Mouse (Mus musculus): Measurements from ENCODE around the gene Ap5z1.

Ap5z1 gene

DNA sequence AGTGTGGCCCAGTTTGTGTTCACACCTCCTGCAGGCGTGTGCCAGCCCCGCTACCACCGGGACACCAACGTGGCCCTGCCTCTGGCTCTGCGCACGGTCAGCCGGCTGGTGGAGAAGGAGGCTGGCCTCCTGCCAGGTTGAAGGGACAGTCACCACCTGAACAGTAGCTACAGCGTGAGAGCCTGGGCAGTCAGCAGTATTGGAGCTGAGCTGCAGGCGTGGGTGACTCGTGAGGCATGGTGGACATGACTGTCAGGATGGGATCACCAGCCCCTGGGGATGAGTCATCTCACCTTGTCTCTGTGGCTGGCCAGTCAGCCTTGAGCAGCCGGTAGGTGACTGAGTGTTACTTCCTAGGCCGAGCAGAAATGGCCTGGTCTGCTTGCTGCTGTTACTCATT, 13.6 kb downstream of the Ap5z1 start:
- DNase-seq: peak; percentile 59

DNA sequence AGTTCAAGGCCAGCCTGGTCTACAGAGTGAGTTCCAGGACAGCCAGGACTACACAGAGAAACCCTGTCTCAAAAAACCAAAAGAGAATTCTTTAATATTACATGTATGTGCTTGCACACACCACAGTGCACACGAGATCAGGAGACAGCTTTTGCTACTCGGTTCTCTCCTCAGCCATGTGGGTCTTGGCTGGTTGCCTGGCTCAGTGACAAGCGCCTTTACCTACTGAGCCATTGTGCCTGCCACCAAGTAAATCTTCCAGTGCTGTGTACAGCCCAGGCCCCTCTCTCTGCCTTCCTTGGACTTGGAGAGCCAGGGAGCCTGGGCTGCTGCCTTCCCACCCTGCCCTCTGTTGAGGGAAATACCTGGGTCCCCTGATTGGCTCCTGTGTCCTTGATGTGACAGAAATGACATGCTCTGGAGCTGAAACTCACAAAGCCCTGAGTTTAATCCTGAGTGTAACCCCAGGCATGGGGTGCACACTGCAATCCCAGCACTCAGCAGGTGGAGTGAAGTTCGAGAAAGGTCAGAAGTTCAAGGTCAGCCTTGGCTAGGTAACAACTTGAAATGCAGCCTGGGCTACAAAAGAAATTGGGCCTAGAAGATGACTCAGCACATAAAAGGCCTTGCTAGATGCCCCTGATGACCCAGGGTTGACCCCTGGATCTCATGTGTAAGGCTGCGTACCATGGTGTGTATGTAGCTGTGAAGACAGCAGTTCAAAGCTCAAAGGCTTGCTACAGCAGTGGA, 14.3 kb downstream of the Ap5z1 start:
- DNase-seq: no peak

DNA sequence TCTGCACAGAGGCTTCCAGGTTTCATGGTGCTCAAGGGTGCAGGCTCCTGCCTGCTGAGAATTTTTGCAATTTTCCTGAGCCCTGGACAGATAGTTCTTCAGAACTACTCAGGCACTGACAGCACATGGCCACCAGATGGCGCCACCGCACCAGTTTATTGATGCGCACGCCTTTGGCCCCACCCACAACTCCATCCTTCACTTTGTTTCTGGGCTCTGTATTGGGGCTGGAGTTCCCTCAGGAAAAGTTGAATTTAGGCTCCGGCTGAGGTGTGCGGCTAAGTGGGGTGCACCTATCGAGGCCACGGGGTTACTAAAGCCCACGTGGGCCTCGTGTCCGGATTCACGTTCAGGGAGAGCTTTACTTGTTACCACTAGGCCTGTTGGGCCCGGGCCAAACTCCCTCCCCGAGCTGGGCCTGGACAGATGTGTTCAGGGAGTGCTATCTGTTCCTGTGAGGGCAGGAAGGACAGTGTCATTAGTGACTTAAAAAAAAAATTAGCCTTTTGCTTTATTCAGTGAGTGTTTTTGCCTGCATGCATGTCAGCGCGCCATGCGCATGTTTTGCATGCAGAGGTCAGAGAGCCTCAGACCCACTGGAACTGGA, 15.2 kb downstream of the Ap5z1 start:
- DNase-seq: peak; percentile 80

GRCm38 (mm10) chr5:142482512-142482911, 18.8 kb downstream of the Ap5z1 start:
- DNase-seq: no peak

DNA sequence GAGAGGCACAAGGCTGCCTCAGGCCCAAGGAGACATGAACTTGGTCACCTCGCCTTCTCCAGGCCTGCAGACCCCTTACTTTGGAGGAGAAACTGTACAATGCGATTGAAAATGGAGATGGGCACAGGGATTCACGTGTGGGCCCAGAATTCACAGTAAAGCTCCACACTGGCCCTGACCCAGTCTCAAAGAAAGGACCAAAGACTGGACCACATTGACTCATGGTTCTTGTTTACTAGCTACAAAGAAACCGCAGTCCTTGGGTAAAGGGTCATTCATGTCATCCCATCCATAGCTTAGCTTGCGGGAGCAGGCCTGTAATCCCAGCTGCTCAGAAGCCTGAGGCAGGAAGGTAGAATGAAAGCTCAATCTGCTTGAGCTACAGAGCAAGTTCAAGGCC, 19.8 kb downstream of the Ap5z1 start:
- DNase-seq: no peak

DNA sequence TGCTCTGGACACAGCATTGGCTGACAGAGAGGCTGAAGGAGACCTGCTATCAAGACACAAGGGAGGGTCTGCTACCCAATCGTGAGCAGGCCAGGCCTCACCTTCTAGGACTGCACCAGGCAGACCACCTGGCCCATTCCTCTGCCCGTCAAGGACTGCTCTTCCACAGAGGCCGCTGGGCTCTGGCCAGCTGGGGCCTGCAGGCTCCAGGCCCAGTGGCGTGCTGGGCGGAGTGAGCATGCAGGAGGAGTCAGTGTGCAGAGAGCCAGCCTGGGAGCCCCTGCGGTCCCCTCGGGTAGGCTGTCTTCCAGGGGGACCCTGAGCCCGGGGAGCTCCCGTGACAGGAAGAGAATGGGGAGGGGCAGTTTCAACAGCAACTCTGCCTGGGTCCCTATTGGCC, 22.9 kb downstream of the Ap5z1 start:
- DNase-seq: no peak

GRCm38 (mm10) chr5:142489955-142490707, 26.4 kb downstream of the Ap5z1 start:
- no peak for DNase-seq

GRCm38 (mm10) chr5:142493307-142493706, 29.6 kb downstream of the Ap5z1 start:
- no peak for DNase-seq

- DNase-seq: peak; percentile 69
These were observed 31.8 kb downstream of the Ap5z1 start for GRCm38 (mm10) chr5:142495321-142496096.

DNA sequence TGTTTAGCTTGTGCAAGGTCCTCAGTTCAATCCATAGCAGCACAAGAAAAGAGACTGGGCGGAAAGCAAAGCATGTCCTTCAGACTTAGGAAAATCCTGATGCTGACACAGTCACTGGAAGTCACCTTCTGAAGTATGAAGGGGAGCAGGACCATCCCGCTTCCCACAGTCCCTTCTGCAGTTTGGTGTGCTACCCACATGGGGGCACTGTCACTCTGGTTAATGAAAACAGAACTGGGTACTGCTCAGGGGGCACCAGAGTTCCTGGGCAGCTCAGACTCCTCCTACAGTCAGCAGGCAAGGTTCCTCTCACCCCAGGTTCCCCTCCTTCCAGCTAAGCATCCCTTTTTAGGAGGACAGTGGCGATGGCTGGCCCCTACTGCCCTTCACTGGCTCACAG, 35.2 kb downstream of the Ap5z1 start:
- no peak for DNase-seq

GRCm38 (mm10) chr5:142500918-142501317, 37.2 kb downstream of the Ap5z1 start:
- DNase-seq: no peak

DNA sequence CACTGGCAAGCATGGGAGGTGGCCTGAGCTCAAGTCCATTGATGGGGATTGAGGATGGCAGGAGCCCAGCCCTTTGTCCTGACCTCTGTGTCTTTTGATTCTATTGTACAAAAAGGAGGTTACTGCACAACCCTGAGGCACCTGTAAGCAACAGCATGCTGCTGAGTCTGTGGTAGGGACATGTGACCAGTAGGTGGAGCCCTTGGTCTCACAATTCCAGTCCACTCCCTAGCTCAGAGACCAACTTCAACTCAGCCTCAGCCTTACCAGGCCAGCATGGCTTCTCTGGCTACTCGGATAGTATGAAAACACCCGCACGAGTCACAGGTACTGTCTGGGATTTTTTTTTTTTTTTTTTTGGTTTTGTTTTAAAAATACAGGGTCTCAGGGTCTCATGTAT, 38.7 kb downstream of the Ap5z1 start:
- DNase-seq: peak; percentile 87

- no peak for DNase-seq
These were observed 40.4 kb downstream of the Ap5z1 start for GRCm38 (mm10) chr5:142504175-142504574.

GRCm38 (mm10) chr5:142505695-142506423, 42.1 kb downstream of the Ap5z1 start:
- DNase-seq: peak; percentile 34

DNA sequence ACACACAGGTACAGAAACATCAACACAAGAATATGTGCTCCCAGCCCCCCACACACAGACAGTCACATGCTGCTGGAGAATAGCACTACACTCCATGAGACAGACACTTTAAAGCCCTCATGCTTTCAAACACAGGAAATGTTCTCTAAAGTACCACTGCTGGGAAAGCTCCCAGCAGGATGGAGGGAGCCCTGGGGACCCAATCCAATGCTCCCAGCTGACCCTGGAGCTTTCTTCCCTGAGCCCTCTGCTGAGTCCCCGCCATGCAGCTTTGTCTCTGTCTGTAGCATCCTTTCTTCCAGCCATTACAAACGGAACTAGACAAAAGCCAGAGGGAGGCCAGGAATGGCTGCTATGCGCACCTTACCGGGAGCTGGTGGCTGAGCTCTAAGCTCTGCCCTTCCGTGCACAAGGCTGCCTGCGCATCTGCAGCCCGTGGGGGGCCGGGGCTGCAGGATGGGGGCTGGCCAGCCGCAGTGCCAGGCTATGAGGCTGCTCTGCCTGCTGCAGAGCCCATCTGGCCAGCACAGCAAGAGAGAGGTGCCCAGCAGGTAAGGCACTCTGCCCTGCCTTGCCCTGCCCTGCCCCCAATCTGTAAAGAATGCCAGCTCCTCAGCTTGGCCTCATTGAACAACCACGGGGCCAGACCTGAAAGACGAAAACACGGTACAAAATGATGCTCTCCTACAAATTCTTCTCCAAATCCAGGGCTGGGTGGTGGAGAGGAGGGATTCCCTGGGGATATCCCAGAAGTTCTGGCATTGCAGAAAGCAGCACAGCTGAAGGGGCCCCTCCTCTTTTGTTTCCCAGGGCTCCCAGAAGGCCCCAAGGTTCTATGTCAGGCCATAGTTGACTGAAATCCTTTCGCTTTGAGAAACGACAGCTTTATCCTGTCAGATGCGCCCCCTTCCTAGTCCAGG, 45.7 kb downstream of the Ap5z1 start:
- DNase-seq: peak; percentile 82

- peak; percentile 33 for DNase-seq
These were observed 46.3 kb downstream of the Ap5z1 start for GRCm38 (mm10) chr5:142510061-142510414.

GRCm38 (mm10) chr5:142512112-142512511, 48.4 kb downstream of the Ap5z1 start:
- no peak for DNase-seq

DNA sequence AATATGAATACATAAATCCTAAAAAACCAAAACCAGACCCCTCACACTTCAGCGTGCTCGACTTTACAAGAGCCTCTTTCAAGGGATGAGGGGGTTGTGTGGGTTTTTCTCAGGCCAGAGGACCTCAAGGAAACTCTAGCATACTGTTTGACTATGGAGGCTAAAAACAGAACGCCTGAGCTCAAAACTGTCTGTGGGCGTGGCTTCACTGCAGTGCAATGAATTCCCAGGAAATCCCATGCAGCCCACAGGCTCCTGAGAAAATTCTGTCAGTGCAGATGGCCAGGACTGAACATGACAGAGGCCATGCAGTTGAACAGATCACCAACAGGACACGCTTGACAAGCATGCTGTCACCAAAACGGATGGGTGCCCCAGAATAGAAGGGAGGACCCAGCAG, 55.2 kb downstream of the Ap5z1 start:
- DNase-seq: no peak

- DNase-seq: no peak
These were observed 56.6 kb downstream of the Ap5z1 start for GRCm38 (mm10) chr5:142520360-142520759.

GRCm38 (mm10) chr5:142521195-142521866, 57.6 kb downstream of the Ap5z1 start:
- no peak for DNase-seq

Data from cerebellum, adult 11 months (tissue).